Mouse (Mus musculus): ENCODE results near the gene Gstp2. TPM values are rescaled to one million over a fixed set of nuclear protein-coding genes. Genes with fewer than 3 reads are reported as not detected.
"Not testable (repeated sequence)": the region's sequence is repeated elsewhere in the genome, so short reads cannot be mapped to it uniquely, and the experiment has no call there.

Gstp2 gene
- polyA plus RNA-seq, 1 experiment, result 132 TPM

DNA sequence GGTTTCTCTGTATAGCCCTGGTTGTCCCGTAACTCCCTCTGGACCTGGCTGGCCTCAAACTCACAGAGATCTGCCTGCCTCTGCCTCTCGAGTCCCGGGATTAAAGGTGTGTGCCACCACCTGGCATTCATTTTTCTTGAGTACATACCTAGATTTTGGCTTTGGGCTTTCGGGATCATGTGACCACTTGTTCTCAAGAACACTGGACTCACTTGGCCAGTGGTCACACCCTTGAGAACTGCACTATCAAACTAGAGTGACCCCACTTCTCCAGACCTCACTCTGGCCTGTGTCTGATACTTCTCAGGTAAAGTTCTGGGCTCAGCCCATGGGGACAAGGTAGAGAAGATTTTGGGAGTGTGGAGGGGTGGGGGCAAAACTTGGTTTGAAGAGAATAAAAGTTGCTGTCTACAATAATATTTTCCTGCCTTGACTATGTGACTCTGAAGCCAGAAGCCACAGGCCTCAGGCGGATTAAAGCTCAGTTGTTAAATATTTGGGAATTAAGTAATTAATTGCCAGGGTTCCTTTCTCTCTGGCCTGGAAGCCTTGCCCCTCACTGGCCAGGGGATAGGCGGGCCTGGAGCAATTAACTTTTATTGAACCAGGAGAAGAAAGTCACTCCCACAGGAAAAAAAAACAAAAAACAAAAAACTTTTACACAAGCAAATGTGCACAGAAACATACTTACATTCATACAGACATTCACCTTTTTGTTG is 27.0 kb upstream of the Gstp2 start:
- no peak for DNase-seq (ENCODE audit: low read depth in 1 of 2, low spot score in 2 of 2)
- Histone ChIP-seq H3K4me1 (ENCODE audit: control insufficient read depth, insufficient read depth, insufficient read length) (no peaks in the 10 kb centered on the region), H3K4me3 (ENCODE audit: extremely low read depth, insufficient read depth, insufficient read length) (no peak overlapping the region), H3K27ac (ENCODE audit: insufficient read depth, low read length) (no peak overlapping the region), H3K36me3 (ENCODE audit: control insufficient read depth, insufficient read depth, low read length) (no peaks in the 10 kb centered on the region), H3K27me3 (ENCODE audit: control insufficient read depth, insufficient read depth, low read length) (no peaks in the 10 kb centered on the region)
- TF ChIP-seq CTCF (IDR thresholded peaks at IDR 0.05; ENCODE audit: extremely low read depth, insufficient read depth, insufficient read length, insufficient replicate concordance) (no peak), POLR2A (IDR thresholded peaks at IDR 0.05; ENCODE audit: low read depth, low read length) (no peak)
- WGBS, result 90% methylated on average over 6 of the region's 6 CpGs

DNA sequence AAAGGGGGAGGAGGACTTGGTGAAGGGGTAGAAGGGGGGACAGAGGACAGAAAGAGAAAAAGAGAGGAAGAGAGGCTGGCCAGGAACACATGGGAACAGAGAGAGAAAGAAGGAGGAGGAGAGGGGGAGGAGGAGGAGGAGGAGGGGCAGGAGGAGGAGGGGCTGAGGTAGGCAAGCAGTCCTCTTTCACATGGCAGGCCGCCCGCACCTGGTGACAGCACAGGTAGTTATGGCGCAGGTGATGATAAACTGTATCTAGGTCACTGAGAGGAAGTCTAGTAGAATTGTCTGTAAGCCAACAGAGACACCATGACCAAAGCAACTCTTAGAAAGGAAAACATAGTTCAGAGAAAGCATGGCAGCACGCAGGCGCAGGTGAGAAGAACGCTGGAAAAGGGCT is 25.6 kb upstream of the Gstp2 start:
- no peak for TF ChIP-seq POLR2A (IDR thresholded peaks at IDR 0.05; ENCODE audit: low read depth, low read length)
- no peak for TF ChIP-seq CTCF (IDR thresholded peaks at IDR 0.05; ENCODE audit: extremely low read depth, insufficient read depth, insufficient read length, insufficient replicate concordance)
- Histone ChIP-seq H3K27ac (ENCODE audit: insufficient read depth, low read length) (no peak overlapping the region), H3K4me3 (ENCODE audit: extremely low read depth, insufficient read depth, insufficient read length) (no peak overlapping the region), H3K36me3 (ENCODE audit: control insufficient read depth, insufficient read depth, low read length) (no peaks in the 10 kb centered on the region), H3K4me1 (ENCODE audit: control insufficient read depth, insufficient read depth, insufficient read length) (peaks cover 6% of the 10 kb centered on the region; the same call in 1 of the 2 replicates), H3K27me3 (ENCODE audit: control insufficient read depth, insufficient read depth, low read length) (no peaks in the 10 kb centered on the region)
- 92% methylated on average over 6 of the region's 6 CpGs for WGBS
- no peak for DNase-seq (ENCODE audit: low read depth in 1 of 2, low spot score in 2 of 2)

DNA sequence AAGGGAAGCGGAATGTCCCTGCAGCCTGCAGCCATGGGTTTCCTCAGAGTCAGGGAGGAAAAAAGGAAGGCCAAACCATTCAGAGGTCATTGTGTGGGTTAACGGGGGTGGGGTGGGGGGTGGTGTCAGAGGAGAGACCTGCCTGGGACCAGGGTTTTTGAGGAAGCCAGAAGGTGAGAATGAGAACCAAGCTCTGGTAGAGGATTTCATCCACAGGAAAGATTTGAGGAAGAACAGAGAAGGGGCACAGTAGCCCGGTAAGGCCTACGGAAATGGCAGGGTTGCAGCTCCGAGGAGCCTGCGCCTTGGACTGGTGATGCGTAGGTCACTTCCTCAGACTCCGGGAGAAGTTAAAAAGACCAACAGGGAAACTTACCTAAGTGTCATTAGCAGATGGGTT is 24.9 kb upstream of the Gstp2 start:
- DNase-seq (ENCODE audit: low read depth in 1 of 2, low spot score in 2 of 2), result no peak
- Histone ChIP-seq H3K4me1 (ENCODE audit: control insufficient read depth, insufficient read depth, insufficient read length) (peaks cover 6% of the 10 kb centered on the region; the same call in 1 of the 2 replicates), H3K27me3 (ENCODE audit: control insufficient read depth, insufficient read depth, low read length) (no peaks in the 10 kb centered on the region), H3K4me3 (ENCODE audit: extremely low read depth, insufficient read depth, insufficient read length) (no peak overlapping the region), H3K27ac (ENCODE audit: insufficient read depth, low read length) (no peak overlapping the region), H3K36me3 (ENCODE audit: control insufficient read depth, insufficient read depth, low read length) (no peaks in the 10 kb centered on the region)
- TF ChIP-seq POLR2A (IDR thresholded peaks at IDR 0.05; ENCODE audit: low read depth, low read length) (no peak), CTCF (IDR thresholded peaks at IDR 0.05; ENCODE audit: extremely low read depth, insufficient read depth, insufficient read length, insufficient replicate concordance) (no peak)
- 46% methylated on average over 8 of the region's 8 CpGs for WGBS

DNA sequence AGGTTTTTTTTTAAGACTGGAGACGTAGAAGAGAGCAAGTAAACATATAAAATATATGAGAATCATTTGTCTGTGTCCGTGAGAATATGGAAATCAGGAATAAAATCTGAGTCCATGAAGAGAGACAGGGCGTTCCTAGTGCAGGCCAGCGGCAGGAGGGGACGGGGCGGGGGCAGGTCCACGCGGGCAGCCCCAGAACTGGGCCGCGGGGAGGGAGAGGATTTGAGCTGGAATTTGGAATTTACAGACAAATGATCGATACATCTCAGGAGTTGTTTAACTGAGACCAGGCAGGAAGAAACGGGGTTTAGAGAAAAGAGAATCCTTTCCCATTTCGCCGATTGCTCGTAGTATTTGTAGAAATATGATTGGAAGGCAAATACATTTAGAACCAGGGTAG is 24.5 kb upstream of the Gstp2 start:
- no peak for DNase-seq (ENCODE audit: low read depth in 1 of 2, low spot score in 2 of 2)

DNA sequence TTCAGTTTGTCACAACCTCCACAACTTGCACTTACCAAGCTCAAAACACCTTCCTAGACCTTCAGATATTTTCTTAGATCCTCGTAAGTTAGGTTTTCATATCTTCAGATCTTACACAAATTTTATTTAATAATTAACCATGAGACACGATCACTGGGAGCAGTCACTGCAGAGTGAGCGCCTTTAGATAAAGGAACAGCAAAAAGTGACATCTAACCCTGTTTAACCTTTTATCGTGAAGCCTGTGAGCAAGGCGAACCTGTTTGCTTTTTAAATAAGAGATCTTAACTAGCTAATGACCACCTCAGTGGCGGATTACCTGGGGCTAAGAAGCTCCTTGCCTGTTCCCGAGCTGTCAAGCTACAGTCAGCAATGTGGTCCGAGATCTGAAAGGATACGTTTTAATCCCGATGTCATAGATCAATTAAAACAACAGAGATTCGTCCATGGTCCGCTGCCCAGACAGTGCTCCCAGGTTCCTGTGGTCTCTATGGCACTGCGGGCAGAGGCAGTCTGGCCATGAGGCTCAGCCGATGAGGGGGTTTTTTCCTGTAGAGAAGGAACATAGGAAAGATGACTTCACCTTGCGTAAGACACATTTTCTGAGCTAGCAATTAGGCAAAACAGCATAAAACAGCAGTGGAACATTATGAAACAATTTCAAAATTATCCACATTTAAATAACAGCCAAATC is 23.0 kb upstream of the Gstp2 start:
- DNase-seq (ENCODE audit: low read depth in 1 of 2, low spot score in 2 of 2), result no peak

More for the DNA sequence above, 24.5 kb upstream of the Gstp2 start:
- H3K27me3 ChIP-seq (ENCODE audit: control insufficient read depth, insufficient read depth, low read length), result no peaks in the 10 kb centered on the region
- 84% methylated on average over 15 of the region's 15 CpGs for WGBS
- peaks cover 6% of the 10 kb centered on the region; the same call in 1 of the 2 replicates for H3K4me1 ChIP-seq (ENCODE audit: control insufficient read depth, insufficient read depth, insufficient read length)
- H3K4me3 ChIP-seq (ENCODE audit: extremely low read depth, insufficient read depth, insufficient read length), result no peak overlapping the region
- TF ChIP-seq CTCF (IDR thresholded peaks at IDR 0.05; ENCODE audit: extremely low read depth, insufficient read depth, insufficient read length, insufficient replicate concordance) (no peak), POLR2A (IDR thresholded peaks at IDR 0.05; ENCODE audit: low read depth, low read length) (no peak)
- H3K36me3 ChIP-seq (ENCODE audit: control insufficient read depth, insufficient read depth, low read length), result no peaks in the 10 kb centered on the region
- no peak overlapping the region for H3K27ac ChIP-seq (ENCODE audit: insufficient read depth, low read length)

DNA sequence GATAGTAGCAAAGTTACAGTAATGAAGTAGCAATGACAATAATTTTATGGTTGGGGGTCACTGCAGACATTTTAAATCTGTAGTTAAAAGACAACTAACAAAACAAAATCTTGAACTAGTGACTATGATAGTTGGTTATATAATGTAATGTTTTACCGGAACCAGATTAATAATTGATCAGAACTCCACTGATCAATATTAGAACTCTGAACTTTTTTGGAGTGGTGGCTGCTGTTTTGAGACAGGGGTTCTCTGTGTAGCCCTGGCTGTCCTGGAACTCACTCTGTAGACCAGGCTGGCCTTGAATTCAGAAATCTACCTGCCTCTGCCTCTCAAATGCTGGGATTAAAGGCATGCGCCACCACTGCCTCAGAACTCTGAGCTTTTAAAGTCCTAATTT is 22.4 kb upstream of the Gstp2 start:
- H3K27me3 ChIP-seq (ENCODE audit: control insufficient read depth, insufficient read depth, low read length); H3K4me1 ChIP-seq (ENCODE audit: control insufficient read depth, insufficient read depth, insufficient read length); DNase-seq (ENCODE audit: low read depth in 1 of 2, low spot score in 2 of 2); H3K4me3 ChIP-seq (ENCODE audit: extremely low read depth, insufficient read depth, insufficient read length); H3K27ac ChIP-seq (ENCODE audit: insufficient read depth, low read length); H3K36me3 ChIP-seq (ENCODE audit: control insufficient read depth, insufficient read depth, low read length): not testable (repeated sequence)
- WGBS, result 97% methylated on average over 2 of the region's 2 CpGs

More for the DNA sequence above, 23.0 kb upstream of the Gstp2 start:
- no peaks in the 10 kb centered on the region for H3K36me3 ChIP-seq (ENCODE audit: control insufficient read depth, insufficient read depth, low read length)
- H3K27me3 ChIP-seq (ENCODE audit: control insufficient read depth, insufficient read depth, low read length), result no peaks in the 10 kb centered on the region
- peaks cover 6% of the 10 kb centered on the region; the same call in 1 of the 2 replicates for H3K4me1 ChIP-seq (ENCODE audit: control insufficient read depth, insufficient read depth, insufficient read length)
- TF ChIP-seq CTCF (IDR thresholded peaks at IDR 0.05; ENCODE audit: extremely low read depth, insufficient read depth, insufficient read length, insufficient replicate concordance) (no peak), POLR2A (IDR thresholded peaks at IDR 0.05; ENCODE audit: low read depth, low read length) (no peak)
- H3K27ac ChIP-seq (ENCODE audit: insufficient read depth, low read length), result no peak overlapping the region
- WGBS, result 89% methylated on average over 15 of the region's 15 CpGs
- H3K4me3 ChIP-seq (ENCODE audit: extremely low read depth, insufficient read depth, insufficient read length), result no peak overlapping the region

DNA sequence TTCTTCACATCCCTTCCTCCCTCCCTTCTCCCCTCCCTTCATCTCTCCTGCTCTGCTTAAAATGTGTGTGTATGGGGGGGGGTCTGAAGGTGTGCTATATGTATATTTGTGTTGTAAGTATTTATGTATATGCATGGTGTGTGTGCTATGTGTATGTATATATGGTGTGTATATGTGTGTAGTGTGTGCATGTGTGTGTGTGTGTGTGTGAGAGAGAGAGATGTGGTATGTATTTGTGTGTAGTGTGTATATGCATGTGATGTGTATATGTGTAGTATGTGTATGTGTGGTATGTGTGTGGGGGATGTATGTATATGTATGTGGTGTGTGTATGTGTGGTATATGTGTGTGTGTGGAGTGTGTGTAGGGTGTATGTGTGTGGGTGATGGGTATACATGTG is 21.1 kb upstream of the Gstp2 start:
- H3K4me3 ChIP-seq (ENCODE audit: extremely low read depth, insufficient read depth, insufficient read length), result no peak overlapping the region
- no peaks in the 10 kb centered on the region for H3K36me3 ChIP-seq (ENCODE audit: control insufficient read depth, insufficient read depth, low read length)
- TF ChIP-seq POLR2A (IDR thresholded peaks at IDR 0.05; ENCODE audit: low read depth, low read length), result no peak
- no peak for TF ChIP-seq CTCF (IDR thresholded peaks at IDR 0.05; ENCODE audit: extremely low read depth, insufficient read depth, insufficient read length, insufficient replicate concordance)
- no peak overlapping the region for H3K27ac ChIP-seq (ENCODE audit: insufficient read depth, low read length)
- no peaks in the 10 kb centered on the region for H3K27me3 ChIP-seq (ENCODE audit: control insufficient read depth, insufficient read depth, low read length)
- DNase-seq (ENCODE audit: low read depth in 1 of 2, low spot score in 2 of 2), result no peak
- peaks cover 6% of the 10 kb centered on the region; the same call in 1 of the 2 replicates for H3K4me1 ChIP-seq (ENCODE audit: control insufficient read depth, insufficient read depth, insufficient read length)
